Mouse (Mus musculus) activated CD4-positive, CD25-positive, alpha-beta regulatory T cell, adult 4 months (primary cell): ENCODE data around the gene Akap8. TPM values are rescaled to one million over a fixed set of nuclear protein-coding genes. Genes with fewer than 3 reads are reported as not detected.

Experiments
- ATAC-seq: one replicate; pipeline ENCODE4 v1.8.0; 2017
- polyA plus RNA-seq, 2 experiments: library from polyadenylated mRNA; unstranded; fragments of 100-300 nt; shearing (Covaris generic); gene quantifications; one replicate each; pipeline ENCODE4 v1.2.1; 2017

Gene Akap8
- polyA plus RNA-seq, 2 experiments from 2014 or later: 117 to 118 TPM

GRCm38 (mm10) chr17:32349037-32349732 lies 28.1 kb upstream of the Akap8 start:
- peak; percentile 34 for ATAC-seq

DNA sequence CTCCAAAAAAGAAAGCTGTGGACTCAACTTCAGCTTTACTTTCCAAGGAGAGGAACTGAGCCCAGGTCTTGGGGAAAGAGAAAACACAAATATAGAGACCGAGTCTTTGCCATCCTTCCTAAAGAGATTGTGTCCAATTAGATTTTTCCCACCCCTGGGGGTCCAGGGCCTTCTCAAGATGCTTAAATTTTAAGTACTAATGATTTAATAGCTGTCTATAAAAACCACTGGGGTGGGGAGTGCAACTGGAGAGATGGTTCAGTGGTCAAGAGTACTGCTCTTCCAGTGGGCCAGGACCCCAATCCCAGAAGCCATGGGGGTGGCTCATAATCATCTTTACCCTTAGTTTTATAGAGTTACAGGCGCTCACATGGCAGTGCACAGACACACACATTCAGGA lies 27.4 kb upstream of the Akap8 start:
- no peak for ATAC-seq

- ATAC-seq: no peak
Measured at GRCm38 (mm10) chr17:32341102-32341501, 20.1 kb upstream of the Akap8 start.

- ATAC-seq: no peak
Measured at GRCm38 (mm10) chr17:32340110-32340509, 19.1 kb upstream of the Akap8 start.

DNA sequence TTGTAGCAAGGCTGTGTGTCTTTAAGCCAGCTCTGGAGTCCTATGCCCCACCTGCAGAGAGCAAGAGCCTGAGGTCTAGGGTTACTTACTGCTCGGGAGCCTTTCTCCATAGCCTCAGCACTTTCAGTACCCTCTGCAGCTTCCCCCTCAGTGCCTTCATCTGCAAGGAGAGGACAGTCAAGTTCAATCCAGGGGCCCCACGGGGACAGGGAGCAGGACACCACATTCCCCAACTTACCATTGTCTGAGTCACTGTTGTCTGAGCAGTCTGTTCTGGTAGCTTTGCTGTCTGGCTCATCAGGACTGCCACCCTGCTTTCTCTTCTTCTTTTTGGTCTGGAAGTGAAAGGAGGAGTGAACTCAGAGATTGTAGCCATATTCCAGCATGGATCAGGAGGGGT lies 14.8 kb upstream of the Akap8 start:
- ATAC-seq: no peak

GRCm38 (mm10) chr17:32334921-32335320 lies 13.9 kb upstream of the Akap8 start:
- no peak for ATAC-seq

- ATAC-seq: no peak
Measured at GRCm38 (mm10) chr17:32333675-32334303, 12.8 kb upstream of the Akap8 start.

- no peak for ATAC-seq
Measured at GRCm38 (mm10) chr17:32327501-32327900, 6.5 kb upstream of the Akap8 start.

GRCm38 (mm10) chr17:32322809-32323208 lies 1.8 kb upstream of the Akap8 start:
- ATAC-seq: no peak

DNA sequence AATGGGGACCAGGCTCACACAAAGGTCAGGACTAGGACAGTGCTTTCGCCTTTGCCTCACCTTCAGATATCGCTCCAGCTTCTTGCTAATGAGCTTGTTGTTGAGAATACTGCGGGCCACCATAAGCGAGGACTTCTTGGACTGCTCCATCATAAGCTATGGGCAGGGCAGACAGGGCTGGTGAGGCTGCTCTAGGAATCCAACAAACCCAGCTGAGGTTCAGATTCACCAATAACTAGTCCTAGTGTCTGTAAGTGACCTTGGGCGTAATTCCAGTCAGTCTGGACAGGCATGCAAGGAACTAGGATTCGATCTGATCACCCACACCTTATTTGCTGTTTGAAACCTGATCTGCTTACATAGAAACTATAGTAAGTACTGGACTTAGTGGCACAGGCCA lies 798 bp upstream of the Akap8 start:
- ATAC-seq: no peak

GRCm38 (mm10) chr17:32321390-32321734 lies 324 bp upstream of the Akap8 start:
- ATAC-seq: peak; percentile 44

DNA sequence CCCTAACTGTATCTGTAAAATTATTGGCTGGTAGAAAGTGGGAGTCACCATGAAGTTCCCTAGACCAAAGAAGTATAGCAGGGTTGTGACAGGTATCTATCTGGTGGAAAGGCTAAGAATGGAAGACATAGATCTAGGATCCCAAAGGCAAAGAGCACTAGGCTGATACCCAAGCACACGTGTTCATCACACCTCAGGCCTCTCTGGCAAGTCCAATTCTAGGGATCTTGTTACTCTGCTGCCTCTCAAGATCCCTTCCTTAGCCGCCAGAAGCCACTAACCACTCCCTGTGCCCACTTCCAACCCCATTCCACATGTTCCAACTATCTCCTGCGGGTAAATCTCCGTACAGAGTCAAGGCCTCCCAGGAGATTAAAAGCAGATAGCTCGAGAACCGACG lies 1.1 kb downstream of the Akap8 start:
- ATAC-seq: no peak

DNA sequence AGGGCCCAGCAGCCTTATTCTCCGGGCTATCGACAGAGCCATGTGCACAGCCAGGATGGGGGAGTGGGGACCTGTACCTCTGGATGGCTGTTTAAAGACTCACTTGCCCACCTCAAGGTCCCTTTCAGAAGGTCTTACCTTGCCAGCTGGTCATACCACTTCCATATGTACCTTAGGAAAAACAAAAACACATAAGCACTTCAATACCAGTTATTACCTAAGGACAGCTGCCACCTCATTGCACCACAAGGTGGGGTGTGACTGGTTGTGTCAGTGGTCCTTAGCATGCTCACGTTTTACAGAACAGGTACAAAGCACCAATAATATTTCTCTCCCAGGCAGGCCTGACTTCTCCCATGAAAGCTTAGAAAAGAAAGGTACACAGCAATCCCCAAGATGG lies 3.3 kb downstream of the Akap8 start:
- ATAC-seq: no peak

GRCm38 (mm10) chr17:32317032-32317431 lies 4.0 kb downstream of the Akap8 start:
- no peak for ATAC-seq

DNA sequence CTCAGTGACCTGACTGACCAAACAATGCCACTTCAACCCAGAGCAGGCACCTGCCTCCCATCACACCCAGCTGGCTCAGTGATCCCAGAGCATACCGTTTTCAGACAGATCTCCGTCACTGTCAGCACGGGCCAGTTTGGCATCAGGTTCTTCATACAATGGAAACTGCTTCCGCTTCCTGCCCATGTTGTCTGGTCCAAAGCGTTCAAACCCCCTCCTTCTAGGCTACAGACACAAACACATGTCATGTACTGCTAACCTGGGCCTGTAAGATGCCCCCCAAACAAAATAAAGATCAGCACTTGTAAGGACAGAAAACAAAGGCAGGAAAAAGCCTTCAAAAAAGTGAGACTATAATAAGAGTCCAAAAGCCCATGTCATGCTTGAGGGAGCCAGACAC lies 5.5 kb downstream of the Akap8 start:
- ATAC-seq: no peak

DNA sequence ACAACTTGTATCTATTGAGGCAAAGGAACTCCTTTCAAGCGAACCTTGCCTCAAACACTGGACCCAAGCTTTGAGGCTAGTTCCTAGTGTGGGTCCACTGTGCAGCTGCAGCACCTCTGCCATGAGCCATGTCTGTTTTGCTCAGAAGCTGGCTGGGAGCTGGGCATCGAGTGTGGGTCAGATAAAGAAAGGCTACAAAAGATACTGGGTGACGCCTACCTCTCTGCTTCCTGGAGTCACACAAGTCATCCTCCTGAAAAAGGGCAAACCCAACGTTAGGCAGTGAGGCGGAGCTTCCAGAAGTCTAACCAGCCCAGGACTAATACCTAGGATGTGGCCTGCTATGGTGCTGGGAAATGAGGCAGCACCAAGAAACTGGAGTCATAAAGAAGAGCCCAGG lies 7.1 kb downstream of the Akap8 start:
- ATAC-seq: no peak

DNA sequence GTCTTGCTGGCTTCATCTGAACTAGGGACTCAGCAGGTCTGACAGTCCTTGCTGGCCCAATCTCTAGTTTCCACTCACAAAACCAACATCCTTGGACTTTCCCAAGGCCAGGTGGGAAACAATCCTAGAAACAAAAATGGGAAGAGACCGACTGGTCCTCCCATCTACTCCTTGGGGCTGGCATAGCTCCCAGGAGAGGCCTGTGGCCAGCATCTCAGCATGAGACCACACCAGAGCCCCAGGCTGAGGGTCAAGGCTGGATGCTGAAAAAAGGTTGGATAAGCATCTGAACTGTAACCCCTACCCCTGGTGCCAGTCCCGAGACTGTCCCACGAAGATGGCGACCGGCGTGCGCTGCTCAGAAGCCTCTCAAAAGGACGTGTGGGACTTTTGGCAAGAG lies 8.2 kb downstream of the Akap8 start:
- no peak for ATAC-seq

GRCm38 (mm10) chr17:32307963-32308362 lies 13.1 kb downstream of the Akap8 start:
- no peak for ATAC-seq

DNA sequence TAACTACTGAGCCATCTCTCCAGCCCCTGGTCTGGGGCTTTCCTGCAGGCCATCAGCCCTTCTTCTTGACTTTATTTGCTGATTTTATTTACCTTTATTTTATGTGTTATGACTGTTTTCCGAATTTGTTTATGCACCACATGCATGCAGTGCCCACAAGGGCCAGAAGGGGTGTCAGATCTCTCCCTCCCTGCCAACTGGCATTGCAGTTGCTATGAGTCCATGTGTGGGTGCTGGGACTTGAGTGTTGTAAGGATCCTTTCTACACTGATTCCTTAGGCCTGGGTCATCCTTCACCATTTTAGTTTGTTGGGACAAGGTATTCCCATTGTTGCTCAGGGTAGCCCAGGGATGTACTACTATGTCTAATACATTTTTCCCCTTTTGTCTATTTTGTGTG lies 22.9 kb downstream of the Akap8 start:
- no peak for ATAC-seq

DNA sequence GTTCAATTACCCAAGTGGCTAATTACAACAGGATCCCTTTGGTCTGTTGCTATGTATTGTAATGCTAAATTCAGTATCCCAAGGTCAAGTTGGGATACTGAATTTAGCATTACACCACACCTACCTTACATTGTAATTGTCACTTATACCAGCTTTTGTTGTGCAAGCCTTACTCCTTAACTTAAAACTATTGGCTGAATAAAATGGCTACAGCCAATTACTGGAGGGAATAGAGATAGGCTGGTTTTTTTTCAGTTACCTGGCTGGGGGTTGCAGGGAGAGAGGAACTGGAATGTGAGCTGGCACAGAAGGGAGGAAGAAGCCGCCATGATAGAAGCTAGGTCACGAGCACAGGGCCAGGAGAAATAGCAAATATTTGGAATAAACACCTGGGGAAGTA lies 25.1 kb downstream of the Akap8 start:
- no peak for ATAC-seq

DNA sequence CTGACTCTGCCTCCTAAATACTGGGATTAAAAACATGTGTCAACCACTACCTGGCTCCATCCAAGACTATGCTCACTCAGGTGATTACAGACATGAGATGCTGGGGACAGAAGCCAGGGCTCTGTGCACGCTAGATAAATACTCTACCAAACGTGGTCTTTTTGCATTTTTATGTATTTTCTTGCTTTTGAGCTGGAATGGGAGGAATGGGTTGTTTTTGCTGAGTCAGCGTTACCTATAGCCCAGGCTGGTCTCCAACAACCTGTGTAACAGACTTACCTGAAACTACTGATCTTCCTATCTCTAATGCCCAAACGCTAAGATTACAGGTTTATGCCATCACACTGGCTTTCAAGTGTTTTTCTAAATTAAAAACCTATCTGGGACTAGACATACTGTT lies 25.9 kb downstream of the Akap8 start:
- ATAC-seq: no peak

DNA sequence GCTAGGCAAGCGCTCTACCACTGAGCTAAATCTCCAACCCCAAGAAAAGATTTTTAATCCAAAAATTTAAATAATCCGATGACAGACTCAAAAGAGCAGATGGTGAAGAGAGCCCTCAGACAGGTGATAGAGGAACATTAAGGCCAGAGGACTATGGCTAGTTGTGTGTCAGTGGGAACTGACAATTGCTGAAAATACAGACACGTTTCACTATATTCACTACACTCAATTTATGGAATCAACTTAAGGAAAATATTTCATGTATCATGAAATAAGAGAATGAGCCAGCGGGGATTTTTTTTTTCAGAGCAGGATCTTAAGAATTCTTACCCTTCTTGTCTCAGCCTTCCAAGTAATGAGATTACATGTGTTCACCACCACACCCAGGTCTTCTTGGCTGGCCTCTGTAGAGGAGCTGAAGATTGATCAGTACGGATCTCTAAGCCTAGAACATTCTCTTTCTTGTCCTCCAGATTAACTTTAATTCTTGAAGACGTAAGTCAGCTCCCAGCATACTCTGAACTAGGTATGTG lies 35.8 kb downstream of the Akap8 start:
- no peak for ATAC-seq

GRCm38 (mm10) chr17:32284262-32285137 lies 36.5 kb downstream of the Akap8 start, which contains the start of gene Brd4:
Gene Brd4, minus strand, starts transcription at chr17:32284722.
- peak; percentile 77 for ATAC-seq
